In genomic region chr6:90513074-90513856, GRCm38 (mm10) we compare ENCODE assay signal across 15 mouse cellular contexts.
"Had no signal": no experiment of that assay in that cellular context is flagged by ENCODE, and none has a peak within 500 bp of the region (broad histone marks: within the 10 kb centered on the region; RNA-seq: fewer than 3 reads in every experiment).

No protein-coding gene starts in this region.

- H3K36me3 ChIP-seq: intestine, embryonic 15.5 days; limb, embryonic 12.5 days; limb, embryonic 15.5 days; liver, embryonic 13.5 days had no signal

- H3K9ac ChIP-seq: intestine, embryonic 15.5 days; limb, embryonic 12.5 days; limb, embryonic 15.5 days; liver, embryonic 13.5 days had no signal

- ATAC-seq: intestine, embryonic 15.5 days had no signal

- H3K27me3 ChIP-seq: intestine, embryonic 15.5 days; limb, embryonic 15.5 days; liver, embryonic 13.5 days had no signal

- DNase-seq: kidney, adult 11 months; layer of hippocampus, postnatal 36 days; left cerebral cortex, postnatal 4 days; liver, embryonic 13.5 days; lung, adult 2 months; lung, postnatal 14 days; lung, postnatal 4 days; midbrain, embryonic 14.5 days; thymus, adult 18-20 months; thymus, postnatal 4 days had no signal

- H3K9me3 ChIP-seq: intestine, embryonic 15.5 days; limb, embryonic 12.5 days; limb, embryonic 15.5 days; liver, embryonic 13.5 days had no signal

- H3K4me2 ChIP-seq: intestine, embryonic 15.5 days; limb, embryonic 12.5 days; limb, embryonic 15.5 days; liver, embryonic 13.5 days; midbrain, embryonic 11.5 days had no signal

- H3K27ac ChIP-seq: intestine, embryonic 15.5 days; left cerebral cortex, adult 2 months; limb, embryonic 12.5 days; limb, embryonic 15.5 days; liver, embryonic 13.5 days had no signal

- H3K4me3 ChIP-seq: intestine, embryonic 15.5 days; left cerebral cortex, adult 2 months; limb, embryonic 12.5 days; limb, embryonic 15.5 days; liver, embryonic 13.5 days had no signal
